Mouse (Mus musculus): Measurements from ENCODE around the gene Sept1. TPM values are rescaled to one million over a fixed set of nuclear protein-coding genes. Genes with fewer than 3 reads are reported as not detected.
A peak's percentile ranks its signal among the peaks of the same experiment; 100 is the strongest.

Gene Sept1
- polyA plus RNA-seq, 1 experiment from 2014 or later: 12.5 TPM

DNA sequence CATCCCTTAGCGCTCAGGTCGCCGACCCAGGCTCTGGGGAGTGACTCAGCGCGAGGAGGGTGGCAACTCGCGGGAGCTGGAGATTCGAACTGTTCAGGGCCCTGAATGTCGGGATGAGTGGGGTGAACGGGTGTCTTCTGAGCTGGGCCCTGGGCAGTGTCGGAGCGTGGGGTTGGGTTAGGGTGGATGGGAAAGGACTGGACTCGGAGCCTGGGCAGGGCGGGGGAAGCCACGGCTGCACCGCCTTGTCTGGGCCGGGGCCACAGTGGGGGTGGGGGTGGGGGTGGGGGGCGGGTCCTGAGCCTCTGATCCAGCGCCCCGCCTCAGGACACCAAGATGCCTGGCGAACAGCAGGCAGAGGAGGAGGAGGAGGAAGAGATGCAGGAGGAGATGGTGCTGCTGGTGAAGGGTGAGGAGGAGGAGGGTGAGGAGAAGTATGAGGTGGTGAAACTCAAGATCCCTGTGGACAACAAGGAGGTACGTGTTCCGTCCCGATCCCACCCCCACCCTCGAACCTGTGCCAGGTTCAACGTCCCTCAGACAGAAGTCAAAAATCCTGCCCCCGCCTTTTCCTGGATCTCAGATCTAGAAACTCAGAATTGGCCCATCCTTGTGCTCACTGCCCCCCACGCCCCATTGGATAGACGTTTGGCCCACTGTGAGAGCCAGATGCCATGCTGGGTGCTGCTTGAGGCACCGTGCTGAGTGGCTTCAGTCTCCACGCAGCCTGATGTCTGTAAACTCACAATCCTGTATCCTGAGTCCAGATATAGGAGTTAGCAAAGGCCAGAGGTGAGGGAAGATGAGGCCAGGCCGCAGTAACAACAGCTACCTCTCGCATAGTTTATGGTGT is 12.0 kb upstream of the Sept1 start:
- H3K4me3 ChIP-seq (ENCODE audit: low read depth, low read length): peak overlapping the region; percentile 93
- no peaks in the 10 kb centered on the region for H3K9me3 ChIP-seq (ENCODE audit: control insufficient read depth, low read length)
- peak; percentile 64 for DNase-seq (ENCODE audit: low spot score)
- H3K9ac ChIP-seq (ENCODE audit: low read depth, low read length): peak overlapping the region; percentile 96
- peak overlapping the region; percentile 92 for H3K27ac ChIP-seq (replicated peaks; ENCODE audit: low read depth, low read length)
- peak overlapping the region; percentile 79 for H3K4me2 ChIP-seq (ENCODE audit: low read depth, low read length)
- peaks cover 15% of the 10 kb centered on the region for H3K4me1 ChIP-seq (ENCODE audit: control insufficient read depth, insufficient read depth, low read length)
- no peaks in the 10 kb centered on the region for H3K27me3 ChIP-seq (replicated peaks; ENCODE audit: control insufficient read depth, insufficient read depth, low read length)
- H3K36me3 ChIP-seq (ENCODE audit: control insufficient read depth, insufficient read depth, low read length): peaks cover 36% of the 10 kb centered on the region
- ATAC-seq (ENCODE audit: low read depth): peak; percentile 83
- 9% methylated on average over 23 of the region's 33 CpGs for WGBS

GRCm38 (mm10) chr7:127243870-127244657 is 11.1 kb upstream of the Sept1 start, which contains the start of gene Zfp771:
TSS of gene Zfp771 (plus strand) at chr7:127244274.
- Histone ChIP-seq H3K27me3 (replicated peaks; ENCODE audit: control insufficient read depth, insufficient read depth, low read length) (no peaks in the 10 kb centered on the region), H3K9ac (ENCODE audit: low read depth, low read length) (peak within 1 kb of the TSS; percentile 96), H3K4me2 (ENCODE audit: low read depth, low read length) (peak within 1 kb of the TSS; percentile 79), H3K36me3 (ENCODE audit: control insufficient read depth, insufficient read depth, low read length) (peaks cover 29% of the 10 kb centered on the region), H3K27ac (replicated peaks; ENCODE audit: low read depth, low read length) (peak within 1 kb of the TSS; percentile 92), H3K4me1 (ENCODE audit: control insufficient read depth, insufficient read depth, low read length) (peaks cover 15% of the 10 kb centered on the region), H3K4me3 (ENCODE audit: low read depth, low read length) (peak within 1 kb of the TSS; percentile 93), H3K9me3 (ENCODE audit: control insufficient read depth, low read length) (no peaks in the 10 kb centered on the region)
- peak; percentile 96 for ATAC-seq (ENCODE audit: low read depth)
- 1% methylated on average over 33 of the region's 56 CpGs for whole genome bisulfite sequencing
- DNase-seq (ENCODE audit: low spot score): peak; percentile 98

DNA sequence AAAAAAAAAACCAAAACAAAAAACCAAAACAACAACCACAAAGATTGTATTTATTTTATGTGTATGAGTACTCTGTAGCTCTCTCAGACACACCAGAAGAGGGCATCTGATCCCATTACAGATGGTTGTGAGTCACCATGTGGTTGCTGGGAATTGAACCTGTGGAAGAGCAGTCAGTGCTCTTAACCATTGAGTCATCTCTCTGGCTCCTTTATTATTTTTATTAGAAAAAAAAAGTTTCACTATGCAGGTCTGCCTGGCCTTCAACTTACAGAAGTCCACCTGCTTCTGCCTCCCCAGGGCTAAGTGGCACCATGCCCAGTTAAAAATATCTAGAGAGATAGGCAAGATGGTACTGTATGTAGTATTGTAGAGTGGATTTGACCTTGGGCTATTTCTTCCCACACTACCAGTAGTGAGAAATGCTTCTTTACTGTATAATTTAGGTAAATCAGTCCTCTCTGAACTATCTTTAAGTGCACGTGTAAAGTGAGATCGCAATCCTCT is 10.5 kb upstream of the Sept1 start:
- Histone ChIP-seq H3K4me2 (ENCODE audit: low read depth, low read length) (peak overlapping the region; percentile 79), H3K27me3 (replicated peaks; ENCODE audit: control insufficient read depth, insufficient read depth, low read length) (no peaks in the 10 kb centered on the region), H3K4me3 (ENCODE audit: low read depth, low read length) (peak overlapping the region; percentile 93), H3K9ac (ENCODE audit: low read depth, low read length) (peak overlapping the region; percentile 96), H3K9me3 (ENCODE audit: control insufficient read depth, low read length) (no peaks in the 10 kb centered on the region), H3K4me1 (ENCODE audit: control insufficient read depth, insufficient read depth, low read length) (peaks cover 15% of the 10 kb centered on the region), H3K27ac (replicated peaks; ENCODE audit: low read depth, low read length) (peak overlapping the region; percentile 92), H3K36me3 (ENCODE audit: control insufficient read depth, insufficient read depth, low read length) (peaks cover 32% of the 10 kb centered on the region)
- ATAC-seq (ENCODE audit: low read depth) (no peak), DNase-seq (ENCODE audit: low spot score) (no peak)
- 19% methylated on average over 2 of the region's 2 CpGs for WGBS

GRCm38 (mm10) chr7:127234777-127235176 is 1.8 kb upstream of the Sept1 start:
- H3K9me3 ChIP-seq (ENCODE audit: control insufficient read depth, low read length): no peaks in the 10 kb centered on the region
- H3K27ac ChIP-seq (replicated peaks; ENCODE audit: low read depth, low read length): no peak overlapping the region
- ATAC-seq (ENCODE audit: low read depth): no peak
- DNase-seq (ENCODE audit: low spot score): no peak
- H3K4me3 ChIP-seq (ENCODE audit: low read depth, low read length): no peak overlapping the region; the same call in 1 of the 2 replicates
- H3K9ac ChIP-seq (ENCODE audit: low read depth, low read length): no peak overlapping the region; the same call in 1 of the 2 replicates
- H3K4me2 ChIP-seq (ENCODE audit: low read depth, low read length): peak overlapping the region; percentile 77; the same call in 1 of the 2 replicates
- H3K4me1 ChIP-seq (ENCODE audit: control insufficient read depth, insufficient read depth, low read length): peaks cover 21% of the 10 kb centered on the region
- H3K27me3 ChIP-seq (replicated peaks; ENCODE audit: control insufficient read depth, insufficient read depth, low read length): no peaks in the 10 kb centered on the region
- 98% methylated on average over 2 of the region's 2 CpGs for WGBS
- peaks cover 55% of the 10 kb centered on the region for H3K36me3 ChIP-seq (ENCODE audit: control insufficient read depth, insufficient read depth, low read length)

DNA sequence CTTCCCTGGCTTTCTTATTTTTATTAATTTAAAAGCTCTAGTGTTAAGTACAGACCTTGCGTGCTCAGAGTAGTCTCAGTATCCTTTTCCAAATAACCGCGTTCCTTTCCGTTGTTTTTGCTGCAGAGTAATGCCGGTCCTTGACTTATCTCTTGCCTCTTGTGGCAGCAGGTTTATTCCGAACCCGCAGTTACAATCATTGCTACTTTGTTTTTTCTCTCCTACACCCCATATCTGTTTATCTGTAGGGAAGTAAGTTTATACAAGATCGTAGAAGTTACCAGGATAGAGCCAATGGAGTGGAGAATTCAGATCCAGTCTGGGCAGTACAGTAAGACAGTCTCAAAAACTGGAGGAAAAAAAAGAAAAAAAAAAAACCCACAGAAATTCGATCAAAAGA is 835 bp upstream of the Sept1 start:
- no peaks in the 10 kb centered on the region for H3K9me3 ChIP-seq (ENCODE audit: control insufficient read depth, low read length)
- 5% methylated on average over 9 of the region's 9 CpGs for WGBS
- H3K4me3 ChIP-seq (ENCODE audit: low read depth, low read length): peak overlapping the region; percentile 93
- peak overlapping the region; percentile 90 for H3K9ac ChIP-seq (ENCODE audit: low read depth, low read length)
- H3K36me3 ChIP-seq (ENCODE audit: control insufficient read depth, insufficient read depth, low read length): peaks cover 51% of the 10 kb centered on the region
- H3K27ac ChIP-seq (replicated peaks; ENCODE audit: low read depth, low read length): peak overlapping the region; percentile 96
- peak overlapping the region; percentile 77 for H3K4me2 ChIP-seq (ENCODE audit: low read depth, low read length)
- peaks cover 21% of the 10 kb centered on the region for H3K4me1 ChIP-seq (ENCODE audit: control insufficient read depth, insufficient read depth, low read length)
- DNase-seq (ENCODE audit: low spot score) (no peak), ATAC-seq (ENCODE audit: low read depth) (no peak)
- H3K27me3 ChIP-seq (replicated peaks; ENCODE audit: control insufficient read depth, insufficient read depth, low read length): no peaks in the 10 kb centered on the region

- Histone ChIP-seq H3K27ac (replicated peaks; ENCODE audit: low read depth, low read length) (peak overlapping the region; percentile 96), H3K4me3 (ENCODE audit: low read depth, low read length) (peak overlapping the region; percentile 93), H3K27me3 (replicated peaks; ENCODE audit: control insufficient read depth, insufficient read depth, low read length) (no peaks in the 10 kb centered on the region), H3K4me1 (ENCODE audit: control insufficient read depth, insufficient read depth, low read length) (peaks cover 21% of the 10 kb centered on the region), H3K36me3 (ENCODE audit: control insufficient read depth, insufficient read depth, low read length) (peaks cover 47% of the 10 kb centered on the region), H3K9ac (ENCODE audit: low read depth, low read length) (peak overlapping the region; percentile 90), H3K4me2 (ENCODE audit: low read depth, low read length) (peak overlapping the region; percentile 77), H3K9me3 (ENCODE audit: control insufficient read depth, low read length) (no peaks in the 10 kb centered on the region)
- DNase-seq (ENCODE audit: low spot score): peak; percentile 39
- ATAC-seq (ENCODE audit: low read depth): peak; percentile 20; the same call in 1 of the 2 replicates
- 0% methylated on average over 20 of the region's 27 CpGs for WGBS
Observed at GRCm38 (mm10) chr7:127233368-127233749, 429 bp upstream of the Sept1 start.

- no peaks in the 10 kb centered on the region for H3K27me3 ChIP-seq (replicated peaks; ENCODE audit: control insufficient read depth, insufficient read depth, low read length)
- WGBS: 5% methylated on average over 20 of the region's 20 CpGs
- H3K4me1 ChIP-seq (ENCODE audit: control insufficient read depth, insufficient read depth, low read length): peaks cover 21% of the 10 kb centered on the region
- peak overlapping the region; percentile 90 for H3K9ac ChIP-seq (ENCODE audit: low read depth, low read length)
- no peak for DNase-seq (ENCODE audit: low spot score)
- peak overlapping the region; percentile 77 for H3K4me2 ChIP-seq (ENCODE audit: low read depth, low read length)
- H3K36me3 ChIP-seq (ENCODE audit: control insufficient read depth, insufficient read depth, low read length): peaks cover 34% of the 10 kb centered on the region
- no peak for ATAC-seq (ENCODE audit: low read depth)
- H3K4me3 ChIP-seq (ENCODE audit: low read depth, low read length): peak overlapping the region; percentile 93
- no peaks in the 10 kb centered on the region for H3K9me3 ChIP-seq (ENCODE audit: control insufficient read depth, low read length)
- H3K27ac ChIP-seq (replicated peaks; ENCODE audit: low read depth, low read length): peak overlapping the region; percentile 96
Observed at GRCm38 (mm10) chr7:127231826-127232621, 906 bp downstream of the Sept1 start.

GRCm38 (mm10) chr7:127231376-127231775 is 1.6 kb downstream of the Sept1 start:
- DNase-seq (ENCODE audit: low spot score) (no peak), ATAC-seq (ENCODE audit: low read depth) (no peak)
- 43% methylated on average over 3 of the region's 3 CpGs for WGBS
- H3K36me3 ChIP-seq (ENCODE audit: control insufficient read depth, insufficient read depth, low read length): peaks cover 27% of the 10 kb centered on the region
- H3K9ac ChIP-seq (ENCODE audit: low read depth, low read length): peak overlapping the region; percentile 90
- no peaks in the 10 kb centered on the region for H3K9me3 ChIP-seq (ENCODE audit: control insufficient read depth, low read length)
- peak overlapping the region; percentile 93 for H3K4me3 ChIP-seq (ENCODE audit: low read depth, low read length)
- H3K27ac ChIP-seq (replicated peaks; ENCODE audit: low read depth, low read length): 0 out of 2 replicates have a peak overlapping the region, but pooled peaks have one; percentile 96
- H3K27me3 ChIP-seq (replicated peaks; ENCODE audit: control insufficient read depth, insufficient read depth, low read length): no peaks in the 10 kb centered on the region
- peak overlapping the region; percentile 77 for H3K4me2 ChIP-seq (ENCODE audit: low read depth, low read length)
- H3K4me1 ChIP-seq (ENCODE audit: control insufficient read depth, insufficient read depth, low read length): peaks cover 21% of the 10 kb centered on the region
